Mouse (Mus musculus) thymus, postnatal 14 days (tissue): Measurements from ENCODE around the gene Pdlim1.

Experiments
- DNase-seq: peaks from one replicate; pipeline ENCODE4 v3.0.0; 2021

Pdlim1 gene

GRCm38 (mm10) chr19:40271308-40271892, at the start of gene Pdlim1:
Gene Pdlim1 (minus strand): TSS chr19:40271842.
- DNase-seq, result peak; percentile 79

GRCm38 (mm10) chr19:40319199-40319598, 47.6 kb upstream of the Pdlim1 start:
- no peak for DNase-seq

GRCm38 (mm10) chr19:40318511-40318910, 46.9 kb upstream of the Pdlim1 start:
- no peak for DNase-seq

- no peak for DNase-seq
Measured at GRCm38 (mm10) chr19:40317001-40317400, 45.4 kb upstream of the Pdlim1 start.

GRCm38 (mm10) chr19:40314252-40314651, 42.6 kb upstream of the Pdlim1 start:
- no peak for DNase-seq

GRCm38 (mm10) chr19:40311631-40312030, 40.0 kb upstream of the Pdlim1 start:
- DNase-seq, result no peak

GRCm38 (mm10) chr19:40310410-40311130, 38.9 kb upstream of the Pdlim1 start:
- DNase-seq, result no peak

- no peak for DNase-seq
Measured at GRCm38 (mm10) chr19:40309911-40310310, 38.3 kb upstream of the Pdlim1 start.

- no peak for DNase-seq
Measured at GRCm38 (mm10) chr19:40307550-40307949, 35.9 kb upstream of the Pdlim1 start.

GRCm38 (mm10) chr19:40306631-40307030, 35.0 kb upstream of the Pdlim1 start:
- DNase-seq, result no peak

- no peak for DNase-seq
Measured at GRCm38 (mm10) chr19:40305456-40305855, 33.8 kb upstream of the Pdlim1 start.

- no peak for DNase-seq
Measured at GRCm38 (mm10) chr19:40302916-40303315, 31.3 kb upstream of the Pdlim1 start.

GRCm38 (mm10) chr19:40302477-40302876, 30.8 kb upstream of the Pdlim1 start:
- no peak for DNase-seq

- DNase-seq, result no peak
Measured at GRCm38 (mm10) chr19:40299983-40300759, 28.5 kb upstream of the Pdlim1 start.

- no peak for DNase-seq
Measured at GRCm38 (mm10) chr19:40299182-40299581, 27.5 kb upstream of the Pdlim1 start.

GRCm38 (mm10) chr19:40298574-40298973, 26.9 kb upstream of the Pdlim1 start:
- DNase-seq, result no peak

- no peak for DNase-seq
Measured at GRCm38 (mm10) chr19:40297798-40298144, 26.1 kb upstream of the Pdlim1 start.

- DNase-seq, result no peak
Measured at GRCm38 (mm10) chr19:40297078-40297797, 25.6 kb upstream of the Pdlim1 start.

- no peak for DNase-seq
Measured at GRCm38 (mm10) chr19:40294231-40294630, 22.6 kb upstream of the Pdlim1 start.

- DNase-seq, result no peak
Measured at GRCm38 (mm10) chr19:40293791-40294190, 22.1 kb upstream of the Pdlim1 start.

- DNase-seq, result no peak
Measured at GRCm38 (mm10) chr19:40290099-40290724, 18.6 kb upstream of the Pdlim1 start.

- DNase-seq, result no peak
Measured at GRCm38 (mm10) chr19:40288415-40288814, 16.8 kb upstream of the Pdlim1 start.

GRCm38 (mm10) chr19:40284704-40285103, 13.1 kb upstream of the Pdlim1 start:
- DNase-seq, result no peak
